Mouse (Mus musculus) cerebellum, postnatal 25 days (tissue): ENCODE data around the gene Mybpc2.
A peak's percentile ranks its signal among the peaks of the same experiment; 100 is the strongest.

Experiments
- DNase-seq, 2 experiments: peaks; one replicate each; pipeline ENCODE4 v3.0.0; 2021; ENCODE audit warnings: mixed read lengths in 2 of 2

Gene Mybpc2

DNA sequence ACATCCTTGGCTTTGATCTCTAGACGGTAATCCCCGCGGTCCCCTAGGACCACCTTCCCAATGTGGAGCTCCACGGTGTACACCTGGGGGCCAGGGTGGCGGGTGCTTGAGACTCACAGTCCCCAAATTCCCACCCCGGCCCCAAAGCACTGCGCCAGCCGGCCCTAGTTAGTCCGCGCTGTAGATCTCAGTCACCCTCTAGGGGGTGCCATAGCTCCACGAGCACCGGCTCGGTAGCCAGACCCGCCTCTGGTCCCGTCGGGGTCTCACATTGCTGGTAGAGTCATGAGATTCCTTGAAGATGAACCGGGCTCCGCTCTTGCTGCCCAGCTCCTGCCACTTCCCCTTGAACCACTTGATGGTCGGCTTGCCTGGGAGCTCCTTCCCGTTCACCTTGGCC, 2.7 kb downstream of the Mybpc2 start:
- DNase-seq = peak; percentile 77 to 83

DNA sequence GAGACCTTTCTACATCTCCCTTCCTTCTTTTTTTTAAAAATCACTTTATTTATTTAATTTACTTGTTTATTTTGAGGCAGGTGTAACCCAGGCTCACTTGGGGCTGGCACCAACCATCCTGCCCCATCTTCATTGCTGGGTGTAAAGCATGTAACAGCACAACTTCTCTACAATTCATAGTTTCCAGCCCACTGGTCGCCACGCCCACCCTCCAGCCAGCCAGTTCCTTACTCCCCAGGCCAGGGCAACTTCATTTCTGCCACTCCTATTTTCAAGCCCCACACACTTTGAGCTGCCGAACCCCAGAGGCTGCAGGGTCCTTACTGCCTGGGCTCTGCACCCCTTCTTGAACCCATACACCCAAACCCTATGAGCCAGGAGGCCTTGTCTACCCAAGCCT, 3.5 kb downstream of the Mybpc2 start:
- DNase-seq = no peak

DNA sequence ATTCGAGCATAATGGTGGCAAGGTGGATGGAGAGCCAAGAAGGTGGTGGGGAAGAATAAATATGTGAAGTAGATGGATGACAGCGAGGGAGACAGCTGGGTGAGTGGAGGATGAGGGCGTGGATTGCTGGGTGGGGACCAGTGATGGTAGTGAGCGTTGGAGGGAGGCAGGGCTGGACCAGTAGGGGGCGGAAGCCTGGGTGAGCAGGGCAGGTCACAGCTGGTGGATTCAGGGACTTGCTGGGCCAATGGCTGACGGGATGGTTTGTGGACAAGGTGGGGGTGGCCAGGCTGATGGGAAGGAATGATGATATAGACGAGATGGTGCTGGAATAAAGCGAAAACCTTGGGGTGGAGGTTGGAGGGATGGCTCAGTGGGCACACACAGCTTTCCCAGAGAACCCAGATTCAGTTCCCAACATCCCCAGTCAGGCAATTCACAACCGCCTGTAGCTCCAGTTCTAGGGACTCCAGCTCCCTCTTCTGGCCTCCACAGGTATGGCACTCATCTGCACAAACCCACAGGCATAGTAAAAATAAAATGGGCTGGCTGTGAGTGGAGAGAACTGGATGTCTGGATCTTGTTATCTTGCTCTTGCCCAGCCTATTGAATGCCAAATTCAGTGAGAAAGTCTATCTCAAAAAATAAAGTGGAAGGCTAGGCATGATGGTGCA, 5.1 kb downstream of the Mybpc2 start:
- DNase-seq = peak in 1 of 2 experiments; percentile 20

DNA sequence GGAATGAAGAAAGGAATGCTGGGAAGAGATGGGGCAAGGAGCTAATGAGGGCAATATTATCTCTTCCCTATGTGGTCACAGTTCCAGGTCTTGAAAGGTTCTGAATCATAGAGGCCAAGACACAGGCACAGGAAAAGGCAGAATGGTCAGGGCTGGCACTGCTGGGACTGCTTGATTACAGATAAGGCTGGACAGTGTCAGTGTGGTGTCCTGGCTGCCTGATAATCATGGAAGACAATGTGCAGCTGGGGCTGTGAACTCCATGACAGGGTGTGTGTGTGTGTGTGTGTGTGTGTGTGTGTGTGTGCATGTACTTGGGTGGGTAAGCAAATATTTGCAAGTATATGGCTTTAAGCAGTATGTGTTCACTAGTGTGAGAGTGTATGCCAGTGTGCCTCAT, 17.0 kb downstream of the Mybpc2 start:
- DNase-seq = no peak

DNA sequence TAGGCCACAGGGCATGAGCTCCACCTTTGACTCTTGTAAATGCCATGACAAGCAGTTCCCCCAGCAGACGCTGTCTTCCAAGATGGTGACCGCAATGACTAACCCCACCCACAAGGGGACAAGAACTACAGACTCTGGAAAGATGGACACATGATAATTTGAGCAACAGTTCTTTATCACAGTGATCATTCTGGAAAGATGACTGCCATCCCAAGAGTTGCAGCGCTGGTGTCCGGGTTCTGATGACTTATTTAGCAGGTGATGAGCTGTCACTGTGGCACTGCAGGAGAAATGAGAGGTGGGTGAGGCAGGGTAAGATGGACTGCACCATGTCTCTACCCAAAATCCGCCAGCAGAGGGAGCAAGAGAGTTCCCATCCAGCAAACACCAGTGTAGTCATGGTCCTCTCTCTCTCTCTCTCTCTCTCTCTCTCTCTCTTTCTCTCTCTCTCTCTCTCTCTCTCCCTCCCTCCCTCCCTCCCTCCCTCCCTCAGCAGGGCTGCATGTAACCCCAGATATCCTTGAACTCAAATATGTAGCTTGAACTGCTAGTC, 22.8 kb downstream of the Mybpc2 start:
- DNase-seq = peak; percentile 83 to 89

DNA sequence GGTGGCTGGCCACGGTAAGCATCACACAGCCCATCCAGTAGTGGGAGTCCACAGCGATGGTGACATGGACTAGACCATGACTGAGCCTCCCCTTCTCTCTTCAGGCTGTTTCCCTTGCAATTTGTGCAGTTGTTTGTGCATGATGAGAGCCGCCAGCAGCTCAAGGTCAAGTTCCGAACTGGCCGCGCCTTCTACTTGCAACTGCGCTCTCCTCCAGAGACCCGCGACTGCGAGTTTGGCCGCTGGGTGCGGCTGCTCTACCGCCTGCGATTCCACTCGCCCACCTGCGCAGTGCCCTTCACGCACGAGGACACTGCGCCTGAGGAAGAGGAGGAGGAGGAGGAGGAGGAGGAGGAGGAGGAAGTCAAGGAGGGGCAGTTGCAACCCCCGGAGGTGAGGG, 24.4 kb downstream of the Mybpc2 start:
- DNase-seq = peak in 1 of 2 experiments; percentile 12

DNA sequence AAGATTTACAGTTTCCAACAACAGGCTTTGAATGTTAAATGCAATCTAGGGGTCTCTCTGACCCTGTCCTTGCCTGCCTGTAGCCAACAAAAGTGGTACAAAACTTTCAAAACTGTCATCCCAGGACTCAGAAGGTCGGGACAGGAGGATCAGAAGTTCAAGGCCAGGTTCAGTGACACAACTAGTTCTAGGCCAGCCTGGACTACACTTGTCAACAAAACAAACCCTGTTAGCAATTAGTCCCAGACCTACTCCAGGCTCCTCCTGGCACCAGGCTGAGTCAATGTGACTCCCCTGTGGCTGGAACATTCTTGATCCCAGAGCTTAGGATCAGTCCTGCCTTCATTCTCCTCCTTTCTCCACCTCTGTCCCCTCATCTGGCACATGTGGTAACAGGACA, 25.5 kb downstream of the Mybpc2 start:
- DNase-seq = no peak

DNA sequence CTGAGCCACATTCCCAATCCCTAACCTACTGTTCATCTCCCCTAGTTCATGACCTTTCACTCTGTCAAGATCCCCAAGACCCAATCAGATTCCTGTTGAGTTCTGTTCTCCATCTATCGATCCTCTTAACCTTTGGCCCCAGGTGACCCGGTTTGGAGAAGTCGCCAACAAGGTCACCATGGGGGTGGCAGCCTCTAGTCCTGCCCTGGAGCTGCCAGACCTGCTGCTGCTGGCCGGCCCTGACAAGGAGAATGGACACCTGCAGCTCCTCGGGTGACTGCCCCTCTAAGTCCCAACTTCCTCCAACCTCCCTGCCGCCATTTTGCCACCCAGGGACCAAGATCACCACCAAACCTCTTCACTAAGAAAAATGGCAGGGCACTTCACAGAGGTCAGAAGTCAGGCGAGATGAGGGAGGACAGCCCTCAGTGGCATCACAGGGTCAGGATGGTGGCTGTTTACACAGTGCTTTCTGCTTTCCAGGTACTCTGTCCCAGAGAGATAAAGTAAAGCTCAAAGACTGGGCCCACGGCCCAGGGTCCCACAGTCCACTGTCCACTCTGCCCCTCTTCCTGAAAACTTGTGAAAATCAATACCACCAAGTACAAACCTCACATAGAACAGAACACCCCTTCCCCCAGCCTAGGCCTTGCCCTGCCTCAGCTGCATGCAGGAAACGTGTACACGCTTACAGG, 26.9 kb downstream of the Mybpc2 start:
- DNase-seq = peak in 1 of 2 experiments; percentile 38

DNA sequence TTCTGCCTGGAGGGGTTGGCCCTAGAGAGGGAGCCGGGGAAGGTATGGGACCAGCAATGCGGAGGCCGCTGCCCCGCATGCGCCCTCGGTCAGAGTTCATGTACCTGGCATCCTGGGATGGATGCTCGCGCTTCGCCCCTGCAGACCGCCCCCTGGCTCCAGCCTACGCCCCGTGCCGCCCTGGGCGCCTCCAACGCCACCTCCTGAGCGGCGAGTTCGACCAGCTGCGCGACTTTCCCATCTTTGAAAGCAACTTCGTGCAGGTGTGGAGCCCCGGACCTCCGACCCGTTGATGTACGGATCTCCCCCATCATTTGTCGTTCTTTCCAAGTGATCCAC, 27.7 kb downstream of the Mybpc2 start:
- DNase-seq = no peak

DNA sequence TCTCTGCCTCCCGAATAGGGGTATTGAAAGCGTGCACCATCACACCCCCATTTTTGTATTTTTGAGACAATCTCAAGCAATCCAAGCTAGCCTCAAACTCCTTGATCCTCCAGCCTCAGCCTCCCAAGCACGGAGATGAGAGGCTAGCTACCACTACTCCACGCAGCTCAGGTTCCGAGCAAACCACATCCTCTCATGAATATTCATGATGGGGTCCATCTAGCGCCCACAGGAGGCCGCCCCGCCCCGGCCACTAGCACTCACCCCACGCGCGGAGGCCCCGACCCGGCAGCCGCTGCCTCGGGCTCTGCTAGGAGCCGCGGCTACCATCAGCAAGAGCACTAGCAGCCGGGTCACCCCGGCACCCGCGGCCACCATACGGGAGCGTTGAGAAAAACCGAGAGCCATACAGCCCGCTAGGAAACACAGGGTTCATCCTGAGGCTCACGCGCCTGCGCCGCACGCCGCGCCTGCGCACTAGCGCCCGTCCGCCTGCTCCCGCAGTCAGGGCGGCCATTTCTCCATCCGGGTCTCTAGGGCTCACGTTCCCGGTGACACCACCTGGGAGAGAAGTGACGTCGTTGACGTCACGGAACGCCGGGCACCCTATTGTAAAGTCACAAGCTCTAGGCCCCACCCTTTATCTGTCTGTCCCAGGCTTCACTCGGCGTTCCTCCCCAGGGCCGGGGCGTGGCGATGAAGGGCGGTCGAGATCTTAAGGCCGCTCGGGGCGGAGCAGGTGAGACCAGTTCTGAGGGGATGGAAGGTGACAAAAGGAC, 28.3 kb downstream of the Mybpc2 start, which contains the start of the genes Emc10 and Fam71e1:
Gene Emc10, minus strand, starts transcription at position 538 of the 779 bp plus-strand sequence.
Gene Fam71e1, plus strand, starts transcription at position 590 of the 779 bp plus-strand sequence.
- DNase-seq = peak; percentile 99

DNA sequence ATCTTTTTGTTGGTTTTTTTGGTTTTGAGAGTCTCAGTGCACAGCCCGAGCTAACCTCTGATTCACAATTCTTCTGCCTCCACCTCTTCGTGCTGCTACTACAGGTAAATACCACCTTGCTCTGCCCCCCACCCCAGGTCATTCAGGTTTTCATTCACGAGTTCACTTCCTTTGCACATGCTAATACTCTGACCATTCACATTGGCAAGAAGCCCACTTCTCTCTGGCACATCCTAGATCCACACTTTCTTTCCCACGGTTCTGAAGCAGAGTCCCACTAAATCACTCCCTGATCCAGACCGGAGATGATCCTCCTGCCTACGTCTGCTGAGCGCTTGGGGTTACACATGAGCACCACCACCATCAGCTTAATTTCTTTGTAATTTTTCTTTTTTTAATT, 29.4 kb downstream of the Mybpc2 start:
- DNase-seq = peak in 1 of 2 experiments; percentile 34

DNA sequence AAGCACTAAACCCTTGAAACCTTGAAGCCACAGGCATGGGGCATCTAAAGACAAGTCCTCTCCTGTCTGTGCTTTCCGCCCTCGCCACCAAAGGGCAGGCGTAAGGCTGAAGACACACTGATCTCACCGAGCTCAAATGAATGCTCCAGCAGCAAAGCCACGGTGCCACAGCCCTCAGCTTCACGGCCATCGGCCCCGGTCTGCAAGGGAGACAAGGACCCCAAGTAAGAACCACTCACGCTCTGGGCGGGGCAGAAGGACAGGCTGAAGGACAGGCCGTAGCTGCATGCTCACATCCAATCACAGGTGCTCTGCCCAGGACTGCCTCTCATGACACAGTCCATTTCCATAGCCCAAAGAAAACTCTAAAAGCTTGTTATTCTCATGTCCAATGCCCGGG, 29.8 kb downstream of the Mybpc2 start:
- peak in 1 of 2 experiments; percentile 42 for DNase-seq

DNA sequence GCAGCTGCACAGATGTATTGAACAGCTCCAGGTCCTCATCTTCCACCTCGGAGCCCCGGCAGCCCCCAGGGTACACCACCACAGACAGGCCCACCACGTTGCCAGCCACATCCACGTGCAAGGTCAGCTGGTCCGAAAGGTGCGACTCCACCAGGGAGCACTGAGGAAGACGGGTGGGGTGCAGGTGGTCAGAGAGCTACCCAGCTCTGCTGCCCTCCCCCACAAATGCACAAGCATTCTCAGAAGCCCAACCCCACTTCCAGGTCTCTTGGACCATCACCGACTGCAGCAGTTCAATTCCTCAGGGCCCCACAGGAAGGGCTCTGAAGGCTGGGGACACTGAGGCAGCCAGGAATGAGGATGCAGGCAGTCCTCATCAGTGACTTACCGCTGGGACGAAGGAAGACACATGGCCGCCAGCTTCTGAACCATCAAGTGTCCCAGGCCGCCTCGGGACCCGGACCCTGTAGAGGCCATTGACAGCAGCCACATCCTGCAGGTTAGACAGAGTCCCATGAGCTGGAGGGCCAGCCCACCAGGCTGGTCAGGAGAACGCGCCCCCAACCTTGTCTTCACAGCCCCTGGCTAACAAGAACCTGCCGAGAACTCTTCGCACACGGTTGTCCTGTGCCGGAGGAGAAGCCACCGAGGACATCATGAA, 32.2 kb downstream of the Mybpc2 start:
- peak in 1 of 2 experiments; percentile 12 for DNase-seq

DNA sequence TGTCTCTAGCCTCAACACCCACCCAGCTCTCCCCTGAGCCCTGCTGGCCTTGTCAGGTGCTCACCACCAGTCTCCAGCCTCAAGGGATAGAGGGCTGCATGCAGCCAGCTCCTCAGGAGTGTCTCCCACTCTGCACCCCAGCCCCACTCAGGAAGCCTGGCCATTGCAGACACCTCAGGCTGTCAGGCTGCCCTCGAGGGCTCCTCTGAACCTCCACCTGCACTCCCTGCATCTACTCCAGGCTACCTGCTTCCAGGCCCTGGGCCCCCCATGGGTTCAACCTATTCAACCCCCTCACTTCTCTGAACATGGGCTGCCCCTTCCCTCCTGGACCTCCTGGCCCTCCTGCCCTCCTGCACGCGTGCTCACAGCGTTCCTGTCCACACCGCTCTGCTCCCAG, 33.1 kb downstream of the Mybpc2 start:
- peak in 1 of 2 experiments; percentile 8 for DNase-seq

DNA sequence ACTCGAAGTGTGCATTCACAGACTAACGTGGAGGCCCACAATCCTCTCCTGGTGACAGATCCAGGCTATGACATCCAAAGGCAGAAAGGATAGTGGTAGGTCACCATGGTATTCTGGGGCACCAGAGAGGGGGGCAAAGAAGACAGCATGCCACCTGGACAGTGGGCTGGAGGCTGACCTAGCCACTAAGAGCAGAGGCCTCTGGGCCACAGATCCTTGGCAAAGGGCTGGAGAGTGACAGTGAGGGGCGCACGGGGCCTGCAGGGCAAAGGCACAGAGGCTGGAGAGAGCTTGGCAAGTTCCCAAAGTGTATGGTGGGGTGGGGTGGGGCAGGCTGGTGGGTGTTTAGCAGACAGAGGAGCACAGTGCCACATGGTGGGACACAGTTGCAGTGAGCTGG, 34.2 kb downstream of the Mybpc2 start:
- peak in 1 of 2 experiments; percentile 22 for DNase-seq

DNA sequence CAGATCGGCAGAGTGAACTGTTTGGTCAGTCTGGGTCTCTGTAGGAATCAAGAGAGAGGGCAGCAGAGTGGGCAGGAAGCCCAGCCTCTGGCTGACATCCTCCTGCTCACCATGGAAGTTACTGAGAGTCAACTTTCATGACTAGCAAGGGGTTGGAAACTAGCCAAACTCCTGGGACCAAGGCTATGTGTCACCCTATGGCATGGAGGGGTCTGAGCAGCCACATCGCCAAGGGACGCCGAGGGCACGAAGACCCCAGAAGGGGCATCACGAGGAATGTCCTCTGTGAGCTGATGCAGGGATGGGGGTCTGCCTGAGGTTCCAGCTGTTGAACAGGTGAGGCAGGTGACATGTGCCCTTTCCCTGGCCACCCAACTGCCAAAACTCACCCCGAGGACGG, 35.9 kb downstream of the Mybpc2 start:
- DNase-seq = peak in 1 of 2 experiments; percentile 21

DNA sequence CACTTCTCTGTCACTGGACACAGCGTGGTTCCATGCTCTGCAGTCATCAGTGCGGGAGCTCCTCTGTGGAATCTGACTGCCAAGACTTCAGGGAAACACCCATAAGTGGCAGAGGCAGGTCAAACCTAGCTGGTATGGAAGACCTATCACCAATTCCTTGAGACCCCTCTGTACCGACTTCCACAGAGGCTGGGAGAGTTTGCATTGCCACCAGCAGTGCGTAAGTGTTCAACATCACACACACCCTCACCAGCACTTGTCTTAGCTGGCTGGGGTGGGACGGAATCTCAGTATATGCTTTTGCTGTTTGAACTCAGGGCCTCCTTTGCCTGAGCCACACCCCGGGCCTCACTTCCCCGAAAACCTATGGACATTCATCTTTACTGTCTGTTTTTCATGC, 36.5 kb downstream of the Mybpc2 start:
- DNase-seq = peak in 1 of 2 experiments; percentile 11

DNA sequence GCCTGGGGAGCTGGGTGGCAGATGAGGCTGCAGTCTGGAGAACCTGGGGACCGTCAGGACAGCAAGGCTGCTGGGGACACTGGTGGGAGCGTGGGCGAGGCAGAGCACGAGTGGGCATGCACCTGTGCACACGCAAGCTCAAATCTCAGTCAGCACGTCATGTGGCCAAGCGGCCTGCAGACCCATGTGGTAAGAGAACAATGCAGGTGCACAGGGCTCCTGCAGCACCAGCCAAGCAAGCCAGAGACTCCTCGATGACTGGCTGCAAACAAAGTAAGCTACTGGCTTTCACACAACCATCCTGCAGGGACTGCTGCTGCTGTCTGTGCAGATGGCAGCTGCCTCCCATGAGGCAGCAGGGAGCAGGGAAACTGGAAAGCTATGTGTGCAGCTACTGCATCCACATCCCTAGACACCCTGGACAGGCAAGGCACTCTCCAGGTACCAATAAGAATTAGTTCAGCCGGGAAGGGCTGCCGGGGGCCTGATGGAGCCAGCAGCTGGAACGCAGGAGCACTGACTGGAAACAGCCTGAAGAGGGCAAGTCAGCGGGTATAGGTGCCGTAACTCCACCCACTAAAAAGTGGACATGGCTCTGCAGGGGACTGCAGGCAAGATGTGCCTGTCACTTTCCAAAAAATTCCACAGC, 37.4 kb downstream of the Mybpc2 start:
- peak; percentile 18 for DNase-seq

DNA sequence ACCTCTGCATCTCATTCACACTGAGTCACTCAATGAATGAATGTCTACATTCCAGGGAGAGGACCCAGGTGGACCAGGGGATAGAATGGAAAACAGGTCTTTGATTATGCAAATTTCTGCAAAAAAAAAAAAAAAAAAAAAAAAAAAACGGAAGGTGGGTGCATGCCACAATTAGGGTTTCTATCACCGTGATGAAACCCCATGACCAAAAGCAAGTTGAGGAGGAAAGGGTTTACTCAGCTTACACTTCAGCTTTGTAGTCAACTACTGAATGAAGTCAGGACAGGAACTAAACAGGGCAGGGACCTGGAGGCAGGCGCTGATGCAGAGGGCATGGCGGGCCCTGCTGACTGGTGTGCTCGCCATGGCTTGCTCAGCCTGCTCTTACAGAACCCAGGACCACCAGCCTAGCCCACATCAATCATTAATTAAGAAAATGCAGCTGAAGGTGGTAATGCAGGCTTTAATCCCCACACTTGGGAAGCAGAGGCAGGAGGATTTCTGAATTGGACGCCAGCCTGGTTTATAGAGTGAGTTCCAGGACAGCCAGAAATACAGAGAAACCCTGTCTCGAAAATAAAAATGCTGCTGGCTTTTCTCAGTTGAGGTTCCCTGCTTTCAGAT, 38.8 kb downstream of the Mybpc2 start:
- DNase-seq = peak in 1 of 2 experiments; percentile 10

DNA sequence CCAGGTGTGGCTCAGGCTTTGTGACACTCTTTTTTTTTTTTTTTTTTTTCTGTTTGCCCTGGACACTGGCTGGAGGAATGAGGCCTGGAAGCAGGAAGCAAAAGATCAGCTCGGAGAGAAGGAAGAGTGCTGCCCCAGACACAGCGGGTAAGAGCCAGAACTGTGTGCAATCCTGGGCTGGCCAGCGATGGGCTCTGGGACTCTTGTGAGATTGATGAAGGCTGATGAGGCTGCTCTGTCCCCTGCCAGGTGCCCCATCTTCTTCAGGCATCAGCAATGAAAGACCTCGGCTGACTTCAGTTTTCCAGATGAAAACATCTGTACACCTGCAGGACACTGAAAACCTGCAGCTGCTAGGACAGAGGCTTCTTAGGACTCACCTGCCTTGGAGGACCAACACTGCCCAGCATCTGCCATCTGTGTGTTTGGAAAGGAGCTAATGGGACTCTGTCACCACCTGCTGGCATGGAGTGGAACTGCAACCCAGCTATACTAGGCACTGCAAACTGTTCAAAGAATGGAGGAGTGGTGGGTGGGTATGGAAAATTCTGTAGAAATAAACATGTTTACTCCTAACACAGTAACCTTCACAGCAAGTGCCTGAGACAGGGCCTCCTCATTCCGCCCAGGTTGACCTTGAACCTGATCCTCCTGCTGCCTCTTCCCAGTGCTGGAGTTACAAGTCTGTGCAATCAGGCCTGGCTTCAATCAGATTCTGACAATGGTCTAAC, 39.5 kb downstream of the Mybpc2 start:
- peak; percentile 91 to 92 for DNase-seq

DNA sequence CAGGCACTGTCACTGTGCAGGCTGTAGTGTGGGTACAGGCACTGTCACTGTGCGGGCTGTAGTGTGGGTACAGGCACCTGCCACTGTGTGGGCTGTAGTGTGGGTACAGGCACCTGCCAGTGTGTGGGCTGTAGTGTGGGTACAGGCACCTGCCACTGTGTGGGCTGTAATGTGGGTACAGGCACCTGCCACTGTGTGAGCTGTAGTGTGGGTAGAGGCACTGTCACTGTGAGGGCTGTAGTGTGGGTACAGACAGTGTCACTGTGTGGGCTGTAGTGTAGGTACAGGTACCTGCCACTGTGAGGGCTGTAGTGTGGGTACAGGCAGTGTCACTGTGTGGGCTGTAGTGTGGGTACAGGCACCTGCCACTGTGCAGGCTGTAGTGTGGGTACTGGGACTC, 40.3 kb downstream of the Mybpc2 start:
- DNase-seq = peak in 1 of 2 experiments; percentile 5
